In the genomic region with DNA sequence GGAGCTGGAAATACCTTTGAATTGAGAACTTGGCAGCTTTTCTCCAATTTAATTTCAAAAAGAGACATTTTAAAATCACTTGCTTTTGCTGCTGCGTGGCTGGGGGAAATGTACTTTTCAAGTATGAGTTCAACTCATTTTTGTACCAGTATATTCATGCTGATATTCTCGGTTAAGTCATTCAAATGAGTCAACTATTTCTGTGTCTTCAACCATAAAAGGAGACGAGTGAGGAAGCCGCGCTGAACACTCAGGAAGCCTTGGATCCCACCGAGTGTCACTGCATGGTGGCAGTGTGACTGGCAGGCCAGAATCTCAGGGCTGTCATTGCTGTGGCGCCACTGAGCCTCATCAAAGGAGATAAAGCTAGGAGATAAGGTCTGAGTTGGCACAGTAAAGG, we compare ENCODE assay signal across 26 mouse cellular contexts.
DNase-seq lines count a peak whose midpoint lies in the region; ATAC-seq and TF ChIP-seq lines count a peak whose summit lies in the region.
"Had no signal": no experiment of that assay in that cellular context is flagged by ENCODE, and none has a peak within 500 bp of the region (broad histone marks: within the 10 kb centered on the region; RNA-seq: fewer than 3 reads in every experiment).

No protein-coding gene starts in this region.

- ATAC-seq in forebrain, postnatal 0 days, result no peak; the same call in 1 of the 2 replicates
- no peak for ATAC-seq in forebrain, embryonic 13.5 days
- ATAC-seq in kidney, embryonic 15.5 days (replicated peaks; ENCODE audit: low FRiP score), result peak; percentile 12; the same call in 1 of the 2 replicates
- ATAC-seq in intestine, embryonic 15.5 days, result no peak
- ATAC-seq: forebrain, embryonic 16.5 days; inflammation-experienced regulatory T-cells, adult 6 months; midbrain, embryonic 13.5 days had no signal

- DNase-seq in forebrain, postnatal 0 days, result peak; percentile 18
- no peak for DNase-seq in kidney, postnatal 10 days
- DNase-seq in thymus, postnatal 14 days, result peak; percentile 4
- DNase-seq in thymus, adult 18-20 months, result no peak
- DNase-seq: adrenal gland, postnatal 36 days; cerebellum, adult 11 months; cerebellum, adult 9-11 months; gastrocnemius, postnatal 10 days; heart, postnatal 4 days; kidney, postnatal 36 days; liver; lung, postnatal 36 days had no signal

- H3K9ac ChIP-seq in forebrain, postnatal 0 days, result no peak overlapping the region
- H3K9ac ChIP-seq in forebrain, embryonic 13.5 days, result no peak overlapping the region
- no peak overlapping the region for H3K9ac ChIP-seq in kidney, embryonic 15.5 days
- H3K9ac ChIP-seq in intestine, embryonic 15.5 days, result no peak overlapping the region
- H3K9ac ChIP-seq: heart, embryonic 15.5 days; hindbrain, embryonic 14.5 days; liver, embryonic 15.5 days; lung, embryonic 15.5 days; midbrain, embryonic 13.5 days; stomach, embryonic 15.5 days had no signal

- H3K27me3 ChIP-seq in forebrain, postnatal 0 days (ENCODE audit: insufficient read depth, low read length), result no peaks in the 10 kb centered on the region
- no peaks in the 10 kb centered on the region for H3K27me3 ChIP-seq in forebrain, embryonic 13.5 days
- H3K27me3 ChIP-seq in kidney, embryonic 15.5 days, result no peaks in the 10 kb centered on the region
- H3K27me3 ChIP-seq in intestine, embryonic 15.5 days (replicated peaks), result no peaks in the 10 kb centered on the region
- H3K27me3 ChIP-seq: heart, embryonic 15.5 days; liver, embryonic 15.5 days; lung, embryonic 15.5 days; megakaryocyte, embryonic 14.5 days; midbrain, embryonic 13.5 days; stomach, embryonic 15.5 days had no signal

- no peaks in the 10 kb centered on the region for H3K4me1 ChIP-seq in forebrain, postnatal 0 days (ENCODE audit: insufficient read depth)
- H3K4me1 ChIP-seq in forebrain, embryonic 13.5 days, result no peaks in the 10 kb centered on the region
- no peaks in the 10 kb centered on the region for H3K4me1 ChIP-seq in kidney, embryonic 15.5 days
- H3K4me1 ChIP-seq in intestine, embryonic 15.5 days (replicated peaks), result no peaks in the 10 kb centered on the region
- H3K4me1 ChIP-seq: embryonic facial prominence, embryonic 10.5 days; heart, embryonic 15.5 days; limb, embryonic 10.5 days; liver, embryonic 15.5 days; lung, embryonic 15.5 days; megakaryocyte, embryonic 14.5 days; midbrain, embryonic 13.5 days; stomach, embryonic 15.5 days had no signal

- H3K4me2 ChIP-seq in forebrain, postnatal 0 days (ENCODE audit: low read depth), result no peak overlapping the region
- H3K4me2 ChIP-seq in forebrain, embryonic 13.5 days, result no peak overlapping the region
- H3K4me2 ChIP-seq in kidney, embryonic 15.5 days, result no peak overlapping the region
- H3K4me2 ChIP-seq in intestine, embryonic 15.5 days (replicated peaks), result no peak overlapping the region
- H3K4me2 ChIP-seq: heart, embryonic 15.5 days; hindbrain, embryonic 14.5 days; liver, embryonic 15.5 days; lung, embryonic 15.5 days; midbrain, embryonic 13.5 days; stomach, embryonic 15.5 days had no signal

- H3K36me3 ChIP-seq in forebrain, postnatal 0 days (ENCODE audit: insufficient read depth), result no peaks in the 10 kb centered on the region
- no peaks in the 10 kb centered on the region for H3K36me3 ChIP-seq in forebrain, embryonic 13.5 days (ENCODE audit: poor library complexity, severe bottlenecking)
- no peaks in the 10 kb centered on the region for H3K36me3 ChIP-seq in kidney, embryonic 15.5 days
- no peaks in the 10 kb centered on the region for H3K36me3 ChIP-seq in intestine, embryonic 15.5 days
- H3K36me3 ChIP-seq: embryonic facial prominence, embryonic 10.5 days; heart, embryonic 15.5 days; limb, embryonic 10.5 days; liver, embryonic 15.5 days; lung, embryonic 15.5 days; midbrain, embryonic 13.5 days; stomach, embryonic 15.5 days had no signal

- 68% methylated on average over 7 of the region's 7 CpGs for WGBS in forebrain, postnatal 0 days
- WGBS in forebrain, embryonic 13.5 days, result 82% methylated on average over 7 of the region's 7 CpGs
- 68% methylated on average over 7 of the region's 7 CpGs for WGBS in kidney, embryonic 15.5 days
- WGBS in intestine, embryonic 15.5 days, result 80% methylated on average over 7 of the region's 7 CpGs

- no peak for TF ChIP-seq CTCF in forebrain, postnatal 0 days (IDR thresholded peaks at IDR 0.05; ENCODE audit: low read depth)

- no peaks in the 10 kb centered on the region for H3K9me3 ChIP-seq in forebrain, postnatal 0 days (ENCODE audit: low read length)
- H3K9me3 ChIP-seq in forebrain, embryonic 13.5 days (replicated peaks), result no peaks in the 10 kb centered on the region
- H3K9me3 ChIP-seq in kidney, embryonic 15.5 days (replicated peaks), result no peaks in the 10 kb centered on the region
- H3K9me3 ChIP-seq in intestine, embryonic 15.5 days, result no peaks in the 10 kb centered on the region
- H3K9me3 ChIP-seq: embryonic facial prominence, embryonic 10.5 days; heart, embryonic 15.5 days; limb, embryonic 10.5 days; liver, embryonic 15.5 days; lung, embryonic 15.5 days; megakaryocyte, embryonic 14.5 days; midbrain, embryonic 13.5 days; stomach, embryonic 15.5 days had no signal

- no peak overlapping the region for H3K4me3 ChIP-seq in forebrain, postnatal 0 days (ENCODE audit: low read depth, low read length)
- H3K4me3 ChIP-seq in forebrain, embryonic 13.5 days, result no peak overlapping the region
- no peak overlapping the region for H3K4me3 ChIP-seq in kidney, embryonic 15.5 days (replicated peaks)
- no peak overlapping the region for H3K4me3 ChIP-seq in intestine, embryonic 15.5 days (replicated peaks)
- H3K4me3 ChIP-seq: embryonic facial prominence, embryonic 10.5 days; heart, embryonic 15.5 days; limb, embryonic 10.5 days; liver, embryonic 15.5 days; lung, embryonic 15.5 days; megakaryocyte, embryonic 14.5 days; midbrain, embryonic 13.5 days; stomach, embryonic 15.5 days had no signal

- H3K27ac ChIP-seq in forebrain, postnatal 0 days (ENCODE audit: low read depth, low read length), result 0 out of 2 replicates have a peak overlapping the region, but pooled peaks have one; percentile 40
- no peak overlapping the region for H3K27ac ChIP-seq in forebrain, embryonic 13.5 days
- no peak overlapping the region; the same call in 1 of the 2 replicates for H3K27ac ChIP-seq in kidney, embryonic 15.5 days
- H3K27ac ChIP-seq in intestine, embryonic 15.5 days, result no peak overlapping the region
- H3K27ac ChIP-seq: embryonic facial prominence, embryonic 10.5 days; heart, embryonic 15.5 days; hindbrain, embryonic 14.5 days; limb, embryonic 10.5 days; liver, embryonic 15.5 days; lung, embryonic 15.5 days; midbrain, embryonic 13.5 days; stomach, embryonic 15.5 days had no signal

Comparison
In these comparisons a context has a peak if more than half of its experiments do, and no peak if none do; other contexts are left out.
1. DNase-seq: peak in forebrain, postnatal 0 days (single experiment) and thymus, postnatal 14 days (single experiment); none in kidney, postnatal 10 days (single experiment) and thymus, adult 18-20 months (0 of 2).